Mouse (Mus musculus): ENCODE results near the gene Shprh. TPM values are rescaled to one million over a fixed set of nuclear protein-coding genes. Genes with fewer than 3 reads are reported as not detected.
"Not testable (repeated sequence)": the region's sequence is repeated elsewhere in the genome, so short reads cannot be mapped to it uniquely, and the experiment has no call there.

Gene Shprh
- total RNA-seq, 2 experiments from 2014 or later: 42.6 to 44.1 TPM

- not testable (repeated sequence) for DNase-seq (ENCODE audit: low spot score in 2 of 2)
These were observed 93.8 kb downstream of the Shprh start for GRCm38 (mm10) chr10:11242988-11243387.

DNA sequence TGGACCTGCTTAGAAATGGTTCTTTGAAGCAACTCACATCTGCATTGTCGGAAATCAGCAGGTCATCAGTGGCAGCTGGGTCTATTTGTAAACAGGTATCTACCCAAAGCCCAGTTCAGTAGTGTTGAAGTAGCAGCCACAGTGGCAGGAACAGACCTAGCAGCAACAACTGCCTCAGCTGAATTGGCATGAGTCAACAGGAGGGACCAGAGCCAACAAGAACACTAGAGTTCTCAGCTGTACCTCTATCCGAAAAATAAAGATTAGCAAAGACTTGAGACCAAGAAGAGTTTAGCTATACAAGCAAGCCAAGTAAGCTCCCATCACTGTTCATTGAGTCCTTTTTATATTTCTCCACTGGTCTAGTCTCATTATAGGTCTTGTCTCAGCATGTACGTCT is 99.0 kb downstream of the Shprh start:
- no peak for DNase-seq (ENCODE audit: low spot score in 2 of 2)

DNA sequence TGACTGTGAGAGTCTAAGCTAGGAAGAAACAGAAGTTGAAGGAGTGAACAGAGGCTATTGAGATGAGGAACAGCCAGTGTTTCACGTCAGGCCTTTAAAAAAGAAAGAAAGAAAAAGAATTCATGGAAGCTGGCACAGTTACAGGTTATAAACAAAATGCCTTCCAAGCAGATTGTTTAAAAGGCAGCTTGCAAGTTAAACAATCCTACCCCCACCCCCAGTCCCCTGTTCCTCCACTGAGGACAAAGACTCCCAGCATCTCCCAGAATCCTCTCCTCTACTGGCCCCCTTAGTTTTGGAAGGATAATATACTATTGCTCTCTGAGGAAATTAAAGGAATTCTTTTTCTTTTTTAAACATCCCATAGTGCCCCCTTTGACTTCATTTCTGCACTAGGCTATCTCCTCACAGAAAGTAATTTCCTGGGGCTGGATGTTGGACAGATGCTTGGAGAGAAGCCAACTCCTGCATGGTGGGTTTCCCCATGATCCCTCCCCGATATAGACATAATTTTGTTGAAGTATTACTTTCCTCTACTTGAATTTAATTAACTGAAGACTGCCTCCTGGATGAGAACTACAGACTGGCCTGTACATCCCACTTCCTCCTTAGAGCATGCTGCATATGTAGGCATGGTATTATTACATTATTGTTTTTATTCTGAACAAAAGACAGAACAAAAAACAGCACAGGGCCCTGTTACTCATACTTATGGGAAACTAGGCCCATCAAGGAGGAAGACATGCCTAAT is 101.2 kb downstream of the Shprh start:
- no peak for DNase-seq (ENCODE audit: low spot score in 2 of 2)

DNA sequence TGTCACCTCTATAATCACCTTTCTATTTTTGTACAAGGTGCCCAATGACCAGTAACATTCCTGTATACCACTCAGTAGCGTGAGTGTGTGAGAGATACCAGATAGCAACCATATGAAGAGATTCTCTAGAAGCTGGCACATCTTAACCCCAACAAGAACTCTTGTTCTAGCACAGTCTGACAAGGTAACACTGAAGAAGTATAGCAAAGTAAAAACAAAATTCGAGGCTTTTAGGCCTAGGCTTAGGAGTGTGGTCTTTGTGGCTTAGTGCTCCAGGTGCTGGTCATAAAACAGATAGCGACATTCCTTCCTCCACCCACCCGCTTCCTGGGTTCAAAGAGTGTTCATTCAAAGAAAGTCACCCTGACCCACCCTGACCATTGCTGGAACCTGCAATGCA is 104.4 kb downstream of the Shprh start:
- not testable (repeated sequence) for DNase-seq (ENCODE audit: low spot score in 2 of 2)

DNA sequence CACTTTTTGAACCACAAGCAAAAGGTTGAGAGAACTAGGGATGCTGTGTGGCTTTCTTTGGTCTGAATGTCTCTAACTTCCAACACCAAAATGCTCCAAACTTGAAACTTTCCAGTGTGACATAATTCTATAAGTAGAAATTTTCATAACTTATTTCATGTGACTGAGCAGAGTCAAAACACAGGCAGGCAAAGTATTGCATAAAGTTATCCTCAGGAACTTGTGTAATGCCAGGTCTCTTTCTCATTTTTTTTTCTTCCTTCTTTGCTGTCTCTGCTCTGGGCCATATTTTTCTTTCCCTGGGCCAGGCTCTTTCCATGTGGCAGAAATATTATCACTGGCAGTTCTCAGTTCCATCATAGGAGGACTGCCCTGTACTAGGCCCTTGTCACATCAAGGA is 110.9 kb downstream of the Shprh start:
- no peak for DNase-seq (ENCODE audit: low spot score in 2 of 2)

DNA sequence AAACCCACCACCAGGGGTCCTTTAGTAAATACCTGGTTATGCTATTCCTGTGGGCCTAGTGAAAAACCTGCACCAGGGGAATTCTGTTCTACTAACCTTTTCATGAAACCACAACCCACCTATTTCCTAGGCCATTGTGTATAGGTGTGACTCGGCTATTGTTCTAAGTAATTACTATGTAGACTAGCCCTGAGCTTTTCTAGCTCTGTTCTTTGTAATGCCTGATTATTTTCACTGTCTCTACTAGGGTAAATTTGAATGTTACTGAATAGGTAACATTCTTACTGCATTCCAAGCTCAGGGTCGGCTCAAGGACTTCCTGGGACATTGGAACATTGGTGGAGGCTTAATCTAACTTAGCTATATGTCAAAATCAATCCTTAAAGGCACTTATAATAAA is 113.1 kb downstream of the Shprh start:
- DNase-seq (ENCODE audit: low spot score in 2 of 2): not testable (repeated sequence)

- not testable (repeated sequence) for DNase-seq (ENCODE audit: low spot score in 2 of 2)
These were observed 114.6 kb downstream of the Shprh start for GRCm38 (mm10) chr10:11263795-11264194.

Other genes with a start within 250 kb of the Shprh start
- 10 to 100 TPM; 35.0 to 37.6 TPM for gene Grm1, start 67.1 kb upstream of the Shprh start, total RNA-seq (2021)
- 10 to 100 TPM; 12.1 to 12.5 TPM for gene Fbxo30, start 131.9 kb downstream of the Shprh start, total RNA-seq (2021)
- gene Epm2a, start 194.0 kb downstream of the Shprh start, total RNA-seq (2021): 10 to 100 TPM; 21.5 to 25.4 TPM